Mouse (Mus musculus): Measurements from ENCODE around the gene Gid4.

DNA sequence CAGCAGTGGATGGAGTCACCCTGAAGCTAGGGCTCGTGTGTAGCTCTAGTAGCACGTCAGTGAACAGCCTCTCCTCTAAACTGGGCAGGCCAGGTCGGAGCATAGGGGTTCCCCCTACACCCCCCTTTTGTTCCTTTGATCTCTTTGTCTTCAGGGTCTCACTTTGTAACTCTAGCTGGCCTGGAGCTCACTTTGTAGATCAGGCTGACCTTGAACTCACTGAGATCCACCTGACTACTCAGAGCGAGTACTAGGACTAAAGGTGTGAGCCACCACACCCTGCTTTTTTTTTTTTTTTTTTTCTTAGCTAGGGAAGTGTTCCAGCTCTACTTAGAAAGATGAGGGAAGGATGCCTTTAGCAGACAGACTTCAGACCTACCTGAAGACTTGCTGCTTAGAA is 27.1 kb downstream of the Gid4 start:
- TF ChIP-seq CTCF (IDR thresholded peaks at IDR 0.05; ENCODE audit: low read depth, low read length) (no peak), GATA1 (IDR thresholded peaks at IDR 0.05; ENCODE audit: borderline replicate concordance, low read length) (no peak)

Data from G1E (cell line).